Mouse (Mus musculus): ENCODE measurements around the gene 1700042G07Rik. TPM values are rescaled to one million over a fixed set of nuclear protein-coding genes. Genes with fewer than 3 reads are reported as not detected.
A peak's percentile ranks its signal among the peaks of the same experiment; 100 is the strongest.
"Not testable (repeated sequence)": the region's sequence is repeated elsewhere in the genome, so short reads cannot be mapped to it uniquely, and the experiment has no call there.

1700042G07Rik gene
- polyA plus RNA-seq, 1 experiment from 2014 or later, result not detected

DNA sequence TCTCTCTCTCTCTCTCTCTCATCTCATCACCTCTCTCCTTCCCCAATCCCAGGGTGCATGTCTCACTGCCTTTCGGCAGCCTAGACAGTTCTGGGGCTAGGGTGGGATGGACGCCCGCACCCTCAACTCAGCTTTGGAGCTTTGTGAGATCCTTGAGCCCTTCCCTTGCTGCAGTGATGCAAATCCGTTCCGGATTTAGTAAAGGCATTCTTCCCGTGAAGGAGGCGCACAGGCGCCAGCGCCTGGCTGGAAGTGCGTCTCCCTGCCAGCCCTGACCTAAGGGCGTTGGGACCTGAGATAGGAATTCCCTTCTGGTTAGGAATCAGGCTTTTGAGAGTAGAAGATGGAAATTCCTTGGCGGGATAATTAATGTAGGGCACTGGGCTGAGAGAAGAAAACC lies 9.6 kb downstream of the 1700042G07Rik start:
- H3K27ac ChIP-seq, result no peak overlapping the region
- no peak overlapping the region for H3K9ac ChIP-seq
- 16% methylated on average over 12 of the region's 12 CpGs for WGBS (ENCODE audit: insufficient replicate concordance)
- H3K36me3 ChIP-seq, result no peaks in the 10 kb centered on the region
- ATAC-seq, result no peak
- H3K27me3 ChIP-seq (replicated peaks), result peaks cover 54% of the 10 kb centered on the region
- no peaks in the 10 kb centered on the region for H3K9me3 ChIP-seq (replicated peaks)
- H3K4me1 ChIP-seq, result peaks cover 3% of the 10 kb centered on the region; the same call in 1 of the 2 replicates
- H3K4me3 ChIP-seq, result no peak overlapping the region
- no peak overlapping the region for H3K4me2 ChIP-seq

DNA sequence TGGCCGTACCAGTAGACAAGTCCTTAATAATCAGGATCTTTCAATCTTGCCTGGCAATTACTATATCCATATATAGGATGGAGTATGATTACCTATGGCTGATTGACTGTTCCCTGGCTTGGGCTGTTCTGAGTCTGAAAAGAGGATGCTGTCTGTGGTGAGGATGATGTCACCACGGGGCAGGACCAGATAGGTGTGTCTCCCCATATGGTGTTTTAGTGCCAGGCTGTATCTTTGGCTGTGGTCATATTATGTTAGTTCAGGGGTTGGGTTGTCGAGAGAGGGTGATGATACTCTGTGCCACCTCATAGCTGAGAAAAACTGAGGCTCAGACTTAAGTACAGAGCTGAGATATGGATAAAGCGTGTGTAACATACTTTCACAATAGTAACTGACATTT lies 11.9 kb downstream of the 1700042G07Rik start:
- Histone ChIP-seq H3K27me3 (replicated peaks) (peaks cover 47% of the 10 kb centered on the region), H3K27ac (no peak overlapping the region), H3K4me2 (no peak overlapping the region), H3K36me3 (no peaks in the 10 kb centered on the region), H3K9ac (no peak overlapping the region), H3K4me3 (no peak overlapping the region), H3K9me3 (replicated peaks) (no peaks in the 10 kb centered on the region), H3K4me1 (peaks cover 3% of the 10 kb centered on the region; the same call in 1 of the 2 replicates)
- WGBS (ENCODE audit: insufficient replicate concordance), result 65% methylated on average over 4 of the region's 4 CpGs
- no peak for ATAC-seq

DNA sequence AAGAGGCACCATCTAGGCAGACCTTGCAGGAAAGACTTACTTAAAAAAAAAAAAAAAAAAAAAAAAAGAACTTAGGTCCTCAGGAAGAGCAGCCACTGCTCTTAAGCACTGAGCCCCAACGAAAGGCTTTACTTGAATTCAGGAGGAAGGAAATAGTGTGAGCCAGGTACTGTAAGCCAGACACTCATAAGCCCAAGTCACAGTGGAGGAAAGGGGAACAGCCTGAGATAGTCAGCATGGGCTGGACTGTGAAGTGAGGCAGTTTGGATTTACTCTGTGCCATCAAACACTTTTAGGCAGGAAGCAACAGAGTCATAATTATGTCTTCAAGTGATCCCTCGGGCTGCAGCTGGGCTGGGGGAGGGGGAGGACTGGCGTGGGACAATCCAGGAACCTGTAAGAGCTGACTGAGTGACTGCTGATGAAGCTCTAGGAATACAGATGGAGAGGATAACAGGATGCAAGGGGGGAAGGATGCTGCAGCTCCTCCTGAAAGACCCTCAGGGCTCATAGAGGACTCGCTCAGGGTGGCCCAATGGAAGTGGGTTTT lies 19.2 kb downstream of the 1700042G07Rik start:
- Histone ChIP-seq H3K4me1 (peaks cover 31% of the 10 kb centered on the region), H3K9me3 (replicated peaks) (no peaks in the 10 kb centered on the region), H3K36me3 (no peaks in the 10 kb centered on the region), H3K27ac (0 out of 2 replicates have a peak overlapping the region, but pooled peaks have one; percentile 40), H3K9ac (no peak overlapping the region), H3K27me3 (replicated peaks) (no peaks in the 10 kb centered on the region), H3K4me2 (no peak overlapping the region), H3K4me3 (no peak overlapping the region)
- WGBS (ENCODE audit: insufficient replicate concordance), result 45% methylated on average over 4 of the region's 4 CpGs
- no peak for ATAC-seq

DNA sequence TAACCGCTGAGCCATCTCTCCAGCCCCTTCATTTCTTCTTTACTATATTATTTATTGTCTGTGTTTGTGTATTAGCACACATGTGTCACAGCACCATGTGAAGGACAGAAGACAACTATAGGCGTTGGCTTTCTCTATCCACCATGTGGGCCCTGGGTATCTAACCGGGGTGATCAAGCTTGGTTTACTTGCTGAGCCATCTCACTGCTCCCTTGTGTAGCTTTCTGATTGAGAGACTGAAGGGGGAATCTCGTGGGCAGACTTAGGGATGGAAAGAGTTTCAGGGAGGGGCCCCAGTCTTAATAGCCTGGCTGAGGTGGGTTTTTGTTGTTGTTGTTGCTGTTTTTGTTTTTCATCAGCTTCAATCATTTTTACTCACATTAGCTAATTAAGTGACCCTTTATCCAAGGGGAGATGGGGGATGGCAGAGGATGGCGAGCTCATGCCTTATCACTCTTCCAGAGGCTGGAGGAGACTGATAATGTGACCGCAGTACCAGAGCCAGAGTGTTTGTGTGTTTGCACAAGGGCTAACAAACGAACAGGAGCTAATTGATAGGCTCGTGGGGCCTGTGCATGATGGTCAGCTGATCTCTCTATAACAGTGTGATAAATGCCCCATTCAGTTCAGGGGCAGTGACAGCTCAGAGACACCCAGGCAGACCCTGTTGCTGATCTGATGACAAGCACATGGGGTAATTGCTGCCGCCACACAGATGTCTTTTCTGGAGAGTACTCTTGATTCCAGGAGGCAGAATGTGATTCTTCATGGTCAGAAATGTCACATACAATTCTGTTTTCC lies 20.6 kb downstream of the 1700042G07Rik start:
- H3K27ac ChIP-seq, result peak overlapping the region; percentile 91
- H3K9me3 ChIP-seq (replicated peaks), result no peaks in the 10 kb centered on the region
- H3K4me2 ChIP-seq, result peak overlapping the region; percentile 55
- no peaks in the 10 kb centered on the region for H3K36me3 ChIP-seq
- 22% methylated on average over 9 of the region's 9 CpGs for WGBS (ENCODE audit: insufficient replicate concordance)
- ATAC-seq, result peak; percentile 98
- H3K27me3 ChIP-seq (replicated peaks), result no peaks in the 10 kb centered on the region
- H3K4me1 ChIP-seq, result peaks cover 31% of the 10 kb centered on the region
- H3K9ac ChIP-seq, result peak overlapping the region; percentile 37
- no peak overlapping the region for H3K4me3 ChIP-seq

DNA sequence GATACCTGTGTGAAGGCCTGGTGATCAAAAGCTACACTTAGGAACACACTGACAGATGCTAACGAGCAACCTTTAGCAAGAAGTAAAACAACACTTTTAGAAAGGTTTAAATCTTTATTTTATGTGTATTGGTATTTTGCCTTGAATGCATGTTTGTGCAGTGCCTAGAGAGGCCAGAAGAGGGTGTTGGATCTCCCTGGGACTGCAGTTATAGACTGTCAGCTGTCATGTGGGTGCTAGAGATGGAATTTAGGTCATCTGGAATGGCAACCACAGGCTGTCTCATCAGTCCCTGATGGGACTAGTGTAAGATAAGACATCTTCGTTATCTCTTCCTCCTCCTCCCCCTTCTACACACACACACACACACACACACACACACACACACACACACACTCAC lies 25.2 kb downstream of the 1700042G07Rik start:
- no peaks in the 10 kb centered on the region for H3K36me3 ChIP-seq
- no peak overlapping the region for H3K9ac ChIP-seq
- WGBS (ENCODE audit: insufficient replicate concordance), result 45% methylated on average over 2 of the region's 2 CpGs
- H3K27me3 ChIP-seq (replicated peaks), result no peaks in the 10 kb centered on the region
- H3K9me3 ChIP-seq (replicated peaks), result no peaks in the 10 kb centered on the region
- peaks cover 19% of the 10 kb centered on the region for H3K4me1 ChIP-seq
- H3K4me2 ChIP-seq, result no peak overlapping the region
- no peak for ATAC-seq
- no peak overlapping the region for H3K27ac ChIP-seq
- no peak overlapping the region for H3K4me3 ChIP-seq

DNA sequence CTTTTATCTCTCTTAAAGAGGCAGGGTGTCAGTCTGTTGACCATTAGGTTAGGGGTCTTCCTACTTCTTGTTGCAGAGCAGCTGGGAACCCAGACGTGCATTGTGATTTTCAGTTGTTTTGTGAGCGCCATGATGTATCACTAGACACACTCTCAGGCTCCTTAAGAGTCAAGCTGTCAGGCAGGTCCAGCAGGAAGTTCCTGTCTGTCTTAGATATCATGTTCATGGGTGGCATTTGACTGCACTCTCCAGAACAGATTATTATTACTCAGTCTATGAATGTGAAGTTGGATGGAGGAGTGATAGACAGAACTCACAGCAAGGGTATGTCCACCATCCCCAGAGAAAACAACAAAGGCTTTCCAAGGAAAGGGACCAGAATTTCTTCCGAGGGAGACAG lies 31.2 kb downstream of the 1700042G07Rik start:
- H3K4me1 ChIP-seq, result no peaks in the 10 kb centered on the region
- no peak overlapping the region for H3K4me2 ChIP-seq
- H3K9me3 ChIP-seq (replicated peaks), result no peaks in the 10 kb centered on the region
- WGBS (ENCODE audit: insufficient replicate concordance), result 39% methylated on average over 3 of the region's 3 CpGs
- H3K4me3 ChIP-seq, result no peak overlapping the region
- H3K27me3 ChIP-seq (replicated peaks), result no peaks in the 10 kb centered on the region
- no peak overlapping the region for H3K9ac ChIP-seq
- no peak overlapping the region for H3K27ac ChIP-seq
- no peaks in the 10 kb centered on the region for H3K36me3 ChIP-seq
- no peak for ATAC-seq

DNA sequence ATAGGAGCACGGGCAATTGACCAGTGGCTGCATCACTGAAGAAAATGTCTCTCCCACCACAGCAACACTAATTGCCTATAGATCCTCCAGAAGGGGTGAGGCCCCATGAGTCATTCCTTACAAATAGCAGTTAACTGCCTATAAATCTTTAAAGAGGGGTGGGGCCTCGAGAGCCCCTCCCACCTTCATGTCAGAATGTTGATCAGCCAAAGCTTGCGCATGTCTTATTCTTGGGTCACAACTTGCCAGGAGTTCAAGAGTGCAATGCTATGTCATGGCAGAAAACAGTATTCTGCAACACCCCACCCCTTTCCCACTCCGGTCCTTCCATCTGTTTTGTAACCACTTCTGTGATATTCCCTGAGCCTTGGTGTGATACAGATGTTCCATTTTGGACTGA lies 33.4 kb downstream of the 1700042G07Rik start:
- no peak overlapping the region for H3K9ac ChIP-seq
- no peaks in the 10 kb centered on the region for H3K36me3 ChIP-seq
- H3K27ac ChIP-seq, result no peak overlapping the region
- ATAC-seq, result no peak
- no peaks in the 10 kb centered on the region for H3K9me3 ChIP-seq (replicated peaks)
- H3K4me1 ChIP-seq, result no peaks in the 10 kb centered on the region
- WGBS (ENCODE audit: insufficient replicate concordance), result 76% methylated on average over 4 of the region's 4 CpGs
- H3K27me3 ChIP-seq (replicated peaks), result no peaks in the 10 kb centered on the region
- H3K4me3 ChIP-seq, result no peak overlapping the region
- H3K4me2 ChIP-seq, result no peak overlapping the region

DNA sequence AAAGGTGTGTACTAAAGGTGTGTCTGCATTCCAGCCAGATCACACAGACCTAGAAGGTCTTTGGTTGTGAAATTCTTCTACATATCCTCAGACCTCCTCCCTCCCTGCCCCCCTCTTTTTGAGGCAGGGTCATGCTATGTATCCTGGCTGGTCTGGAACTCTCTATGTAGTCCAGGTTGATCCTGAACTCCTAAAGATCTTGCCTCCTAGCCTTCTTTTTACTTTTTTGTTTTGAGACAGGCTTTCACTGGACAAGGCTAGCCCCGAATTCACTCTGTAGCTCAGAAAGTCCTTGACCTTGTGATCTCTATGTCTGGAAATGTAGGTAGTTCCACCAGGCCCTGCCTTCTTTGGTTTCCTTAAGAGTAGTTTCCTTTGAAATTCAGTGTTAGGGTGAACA lies 35.7 kb downstream of the 1700042G07Rik start:
- WGBS (ENCODE audit: insufficient replicate concordance), result 63% methylated on average over 1 of the region's 1 CpGs
- Histone ChIP-seq H3K9ac (no peak overlapping the region), H3K9me3 (replicated peaks) (no peaks in the 10 kb centered on the region), H3K4me2 (no peak overlapping the region), H3K4me1 (no peaks in the 10 kb centered on the region), H3K27me3 (replicated peaks) (no peaks in the 10 kb centered on the region), H3K4me3 (no peak overlapping the region), H3K36me3 (no peaks in the 10 kb centered on the region), H3K27ac (no peak overlapping the region)
- ATAC-seq, result no peak

DNA sequence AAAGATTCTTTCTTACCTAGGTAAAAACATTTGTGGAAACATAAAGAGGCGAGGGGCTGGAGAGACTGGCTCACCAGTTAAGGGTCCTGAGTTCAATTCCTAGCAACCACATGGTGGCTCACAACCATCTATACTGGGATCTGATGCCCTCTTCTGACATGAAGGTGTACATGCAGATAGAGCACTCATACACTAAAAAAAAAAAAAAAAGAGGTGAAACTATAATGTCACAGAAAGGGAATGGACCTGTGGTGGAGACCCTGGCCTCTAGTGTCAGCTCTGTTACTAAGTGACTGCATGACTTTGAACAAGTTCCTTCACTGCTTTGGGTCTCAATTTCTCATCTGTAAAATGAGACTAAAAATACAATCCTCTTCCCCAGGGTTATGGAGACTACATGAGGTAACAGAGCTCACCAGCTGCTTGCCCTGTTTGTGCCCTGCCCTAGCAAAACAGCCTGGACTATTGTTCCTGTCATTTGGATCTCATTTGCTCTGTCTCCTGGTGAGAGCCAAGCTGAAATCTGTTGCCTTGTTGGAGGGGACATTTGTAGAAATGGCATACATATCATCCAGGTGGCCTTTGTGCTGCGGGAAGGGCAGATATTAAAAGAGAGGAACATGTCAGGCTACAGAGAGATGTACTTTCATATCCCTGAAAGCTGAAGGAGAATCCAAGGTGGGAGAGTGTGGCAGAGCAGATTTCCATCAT lies 42.9 kb downstream of the 1700042G07Rik start:
- H3K9me3 ChIP-seq (replicated peaks), result no peaks in the 10 kb centered on the region
- no peak for ATAC-seq

DNA sequence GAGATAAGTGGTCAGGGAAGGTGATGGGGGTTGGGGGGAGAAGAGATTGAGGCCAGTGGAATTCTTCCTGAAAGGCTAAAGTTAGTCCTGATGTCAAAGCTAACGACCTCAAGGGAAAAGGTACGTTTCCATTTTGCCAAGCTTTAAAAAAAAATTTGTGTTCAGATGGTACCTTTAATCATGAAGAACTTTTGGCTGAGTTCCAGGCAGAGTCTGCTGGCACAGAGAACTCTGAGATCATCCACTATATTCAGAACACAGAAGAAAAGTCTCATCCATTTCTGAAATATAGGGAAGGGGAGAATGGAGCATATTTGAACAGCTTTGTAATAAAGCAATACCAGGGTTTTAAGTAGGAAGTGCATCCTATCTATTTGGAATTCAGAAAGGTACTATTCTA lies 43.9 kb downstream of the 1700042G07Rik start:
- H3K9ac ChIP-seq, result no peak overlapping the region
- H3K4me1 ChIP-seq, result peaks cover 11% of the 10 kb centered on the region
- H3K27ac ChIP-seq, result no peak overlapping the region
- ATAC-seq, result no peak
- WGBS (ENCODE audit: insufficient replicate concordance), result 49% methylated on average over 2 of the region's 2 CpGs
- no peaks in the 10 kb centered on the region for H3K9me3 ChIP-seq (replicated peaks)
- no peaks in the 10 kb centered on the region for H3K36me3 ChIP-seq
- H3K4me3 ChIP-seq, result no peak overlapping the region
- peaks cover 5% of the 10 kb centered on the region; the same call in 1 of the 2 replicates for H3K27me3 ChIP-seq (replicated peaks)
- no peak overlapping the region for H3K4me2 ChIP-seq

More for the DNA sequence above, 42.9 kb downstream of the 1700042G07Rik start:
- Histone ChIP-seq H3K4me3 (no peak overlapping the region), H3K4me1 (peaks cover 11% of the 10 kb centered on the region), H3K27ac (no peak overlapping the region), H3K9ac (no peak overlapping the region), H3K36me3 (no peaks in the 10 kb centered on the region), H3K27me3 (replicated peaks) (peaks cover 5% of the 10 kb centered on the region; the same call in 1 of the 2 replicates), H3K4me2 (no peak overlapping the region)
- WGBS (ENCODE audit: insufficient replicate concordance), result 84% methylated on average over 2 of the region's 2 CpGs

DNA sequence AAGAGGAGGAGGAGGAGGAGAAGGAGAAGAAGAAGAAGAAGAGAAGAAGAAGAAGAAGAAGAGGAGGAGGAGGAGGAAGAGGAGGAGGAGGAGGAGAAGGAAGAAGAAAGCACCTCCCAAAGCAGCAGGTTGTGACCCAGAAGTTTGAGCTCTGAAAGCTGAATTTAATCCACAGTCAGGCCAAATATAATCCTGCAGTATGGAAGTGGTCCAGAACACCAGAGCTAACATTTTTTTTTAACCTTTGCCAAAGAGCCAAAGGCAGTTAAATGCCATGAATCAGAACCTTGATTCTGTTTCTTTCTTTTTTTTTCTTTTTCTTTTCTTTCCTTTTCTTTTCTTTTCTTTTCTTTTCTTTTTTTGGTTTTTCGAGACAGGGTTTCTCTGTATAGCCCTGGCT lies 44.5 kb downstream of the 1700042G07Rik start:
- not testable (repeated sequence) for H3K36me3 ChIP-seq; ATAC-seq; H3K4me3 ChIP-seq; H3K9me3 ChIP-seq (replicated peaks); H3K9ac ChIP-seq; H3K4me2 ChIP-seq; H3K27ac ChIP-seq; H3K27me3 ChIP-seq (replicated peaks)
- WGBS (ENCODE audit: insufficient replicate concordance), result 52% methylated on average over 1 of the region's 1 CpGs
- peaks cover 17% of the 10 kb centered on the region for H3K4me1 ChIP-seq

DNA sequence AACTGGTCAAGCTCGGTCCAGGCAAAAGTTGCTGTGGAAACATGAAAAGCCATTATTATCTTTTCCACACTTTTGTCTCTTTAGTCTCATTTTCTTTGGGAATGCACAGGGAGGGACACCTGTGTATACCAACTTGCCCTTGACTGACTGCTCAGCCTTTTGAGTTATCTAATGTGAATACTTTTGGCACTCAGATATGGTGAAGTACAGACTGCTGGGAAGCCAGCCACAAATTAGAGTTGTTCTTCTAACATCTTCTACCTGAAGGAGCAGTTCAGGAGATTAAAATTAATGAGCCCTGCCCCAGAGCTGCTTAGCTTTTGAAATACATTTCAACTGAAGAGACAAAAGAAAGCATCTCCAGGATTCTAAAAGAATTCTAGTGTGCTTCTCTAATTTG lies 45.9 kb downstream of the 1700042G07Rik start:
- H3K9ac ChIP-seq, result no peak overlapping the region
- 83% methylated on average over 1 of the region's 1 CpGs for WGBS (ENCODE audit: insufficient replicate concordance)

More for the DNA sequence above, 45.9 kb downstream of the 1700042G07Rik start:
- ATAC-seq, result no peak
- Histone ChIP-seq H3K4me3 (no peak overlapping the region), H3K27me3 (replicated peaks) (peaks cover 11% of the 10 kb centered on the region; the same call in 1 of the 2 replicates), H3K36me3 (no peaks in the 10 kb centered on the region), H3K9me3 (replicated peaks) (no peaks in the 10 kb centered on the region), H3K4me1 (peaks cover 18% of the 10 kb centered on the region), H3K27ac (no peak overlapping the region), H3K4me2 (no peak overlapping the region)
